Mouse (Mus musculus) lung, postnatal 25 days (tissue): Measurements from ENCODE around the gene Abce1.
A peak's percentile ranks its signal among the peaks of the same experiment; 100 is the strongest.
"Not testable (repeated sequence)": the region's sequence is repeated elsewhere in the genome, so short reads cannot be mapped to it uniquely, and the experiment has no call there.

Source experiments
- DNase-seq: peaks from one replicate; pipeline ENCODE4 v3.0.0; 2022; ENCODE audit warnings: low spot score

The Abce1 gene

GRCm38 (mm10) chr8:79711064-79711961, at the start of gene Abce1, which contains the start of gene Anapc10:
Gene Abce1 (minus strand): TSS chr8:79711740.
Gene Anapc10 (plus strand): TSS chr8:79711820.
- DNase-seq = peak; percentile 98

DNA sequence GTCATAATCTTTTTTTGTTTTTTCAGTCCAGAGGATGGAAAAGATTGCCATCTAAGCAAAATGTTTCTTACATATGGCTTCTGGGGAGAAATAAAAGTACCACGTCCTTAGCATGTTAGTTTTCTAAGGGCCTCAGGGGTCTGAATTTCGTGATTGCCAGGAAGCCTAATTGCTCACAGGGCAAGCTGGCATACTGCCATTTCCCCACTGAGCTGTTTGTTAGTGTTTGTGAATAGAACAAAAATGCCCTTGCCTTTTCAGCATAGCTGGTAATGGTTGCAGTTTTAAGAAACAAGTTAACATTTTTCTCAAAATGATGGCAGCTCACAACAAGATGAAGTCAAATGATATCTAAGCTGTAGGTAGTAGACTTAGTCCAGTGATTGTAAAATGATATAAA, 38.8 kb upstream of the Abce1 start:
- DNase-seq = no peak

GRCm38 (mm10) chr8:79748591-79748990, 37.1 kb upstream of the Abce1 start:
- DNase-seq = no peak

- no peak for DNase-seq
Observed at GRCm38 (mm10) chr8:79748171-79748570, 36.6 kb upstream of the Abce1 start.

- DNase-seq = peak; percentile 65
Observed at GRCm38 (mm10) chr8:79734304-79734703, 22.8 kb upstream of the Abce1 start.

- no peak for DNase-seq
Observed at GRCm38 (mm10) chr8:79727900-79728299, 16.4 kb upstream of the Abce1 start.

DNA sequence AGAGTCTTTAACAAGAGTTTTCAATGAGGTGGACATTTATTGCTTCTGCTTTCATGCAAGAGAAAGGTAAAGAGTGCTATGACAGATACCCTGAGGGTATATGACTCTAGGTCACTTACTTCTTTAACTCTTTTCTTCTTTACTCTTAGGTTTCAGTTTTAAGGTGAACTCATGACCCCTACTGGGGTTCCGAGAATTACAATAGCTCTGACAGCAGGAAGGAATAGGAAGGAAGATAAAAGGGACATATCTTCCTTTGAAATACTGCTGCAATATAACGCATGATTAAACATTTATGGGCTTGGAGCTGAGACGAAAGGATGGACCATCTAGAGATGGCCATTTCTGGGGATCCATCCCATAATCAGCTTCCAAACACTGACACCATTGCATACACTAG, 13.0 kb upstream of the Abce1 start:
- no peak for DNase-seq

GRCm38 (mm10) chr8:79723308-79723707, 11.8 kb upstream of the Abce1 start:
- DNase-seq = no peak

DNA sequence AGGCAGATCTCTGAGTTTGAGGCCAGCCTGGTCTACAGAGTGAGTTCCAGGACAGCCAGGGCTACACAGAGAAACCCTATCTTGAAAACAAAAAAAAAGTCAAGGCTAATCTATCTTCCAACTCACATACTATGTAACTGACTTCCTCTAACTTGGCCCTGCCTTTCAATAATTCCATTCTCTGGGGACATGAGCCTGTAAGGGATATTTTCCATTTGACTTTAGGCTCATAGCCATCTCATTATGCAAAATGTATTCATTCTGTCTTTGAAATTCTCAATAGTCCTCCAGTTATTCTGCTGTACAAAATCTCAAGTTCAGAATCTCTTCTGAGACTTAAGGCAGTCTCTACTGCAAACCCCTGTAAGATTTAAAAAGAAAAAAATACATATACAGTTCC, 10.0 kb upstream of the Abce1 start:
- no peak for DNase-seq

DNA sequence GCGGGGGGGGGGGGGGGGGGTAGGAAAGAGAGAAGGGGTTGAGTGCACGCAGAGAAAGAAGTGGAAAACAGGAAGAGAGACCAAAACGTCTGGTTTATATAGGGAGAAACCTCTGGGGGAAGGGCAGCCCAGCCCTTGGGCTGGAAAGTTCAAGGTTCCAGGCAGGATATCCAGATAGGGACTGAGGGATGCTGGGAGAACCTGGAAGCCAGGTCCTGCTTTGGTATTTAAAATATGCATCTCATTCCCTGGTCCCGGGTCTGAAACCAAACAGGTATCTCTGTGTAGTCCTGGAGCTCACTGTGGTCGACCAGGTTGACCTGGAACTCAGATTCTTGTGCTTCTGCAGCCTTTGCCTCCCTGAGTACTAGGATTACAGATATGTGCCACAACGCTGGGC, 1.1 kb upstream of the Abce1 start:
- no peak for DNase-seq

GRCm38 (mm10) chr8:79706687-79707086, 4.9 kb downstream of the Abce1 start:
- no peak for DNase-seq

- DNase-seq = no peak
Observed at GRCm38 (mm10) chr8:79692531-79692930, 19.0 kb downstream of the Abce1 start.

DNA sequence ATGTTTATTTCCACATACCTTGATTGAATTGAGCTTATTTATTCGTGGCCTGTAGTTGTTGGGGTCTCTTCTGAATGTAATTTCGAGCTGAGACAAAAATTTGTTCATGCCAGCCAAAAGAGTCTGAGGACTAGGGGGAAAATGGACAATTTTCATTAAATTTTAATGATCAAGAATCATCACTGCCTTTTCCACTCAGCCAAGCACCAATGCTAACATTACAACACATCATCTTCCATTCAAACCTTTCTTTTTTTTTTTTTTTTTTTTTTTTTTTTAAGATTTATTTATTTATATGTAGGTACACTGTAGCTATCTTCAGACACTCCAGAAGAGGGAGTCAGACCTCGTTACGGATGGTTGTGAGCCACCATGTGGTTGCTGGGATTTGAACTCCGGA, 25.6 kb downstream of the Abce1 start:
- not testable (repeated sequence) for DNase-seq

DNA sequence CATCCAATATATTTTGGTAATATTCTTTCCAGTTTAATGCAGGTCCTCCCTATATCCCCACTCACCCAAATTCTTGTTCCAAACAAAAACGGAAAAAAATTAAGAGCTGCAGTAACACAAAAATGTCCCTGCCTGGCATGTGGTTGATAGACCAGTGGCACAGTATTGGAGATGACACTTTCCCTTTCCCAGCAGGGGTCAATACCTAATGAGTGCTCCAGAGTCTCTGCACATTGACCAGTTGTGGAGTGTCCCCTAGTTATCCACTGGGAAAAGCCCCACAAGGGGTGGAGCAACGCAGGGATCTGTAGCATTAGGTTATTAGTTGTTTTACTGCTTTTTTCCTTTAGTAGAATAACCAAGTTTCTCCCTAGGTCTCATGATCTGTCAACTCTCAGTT, 30.6 kb downstream of the Abce1 start:
- DNase-seq = no peak

GRCm38 (mm10) chr8:79680555-79680954, 31.0 kb downstream of the Abce1 start:
- DNase-seq = no peak

GRCm38 (mm10) chr8:79680083-79680482, 31.5 kb downstream of the Abce1 start:
- not testable (repeated sequence) for DNase-seq

GRCm38 (mm10) chr8:79679005-79679404, 32.5 kb downstream of the Abce1 start:
- DNase-seq = no peak

GRCm38 (mm10) chr8:79676461-79676860, 35.1 kb downstream of the Abce1 start:
- DNase-seq = no peak

DNA sequence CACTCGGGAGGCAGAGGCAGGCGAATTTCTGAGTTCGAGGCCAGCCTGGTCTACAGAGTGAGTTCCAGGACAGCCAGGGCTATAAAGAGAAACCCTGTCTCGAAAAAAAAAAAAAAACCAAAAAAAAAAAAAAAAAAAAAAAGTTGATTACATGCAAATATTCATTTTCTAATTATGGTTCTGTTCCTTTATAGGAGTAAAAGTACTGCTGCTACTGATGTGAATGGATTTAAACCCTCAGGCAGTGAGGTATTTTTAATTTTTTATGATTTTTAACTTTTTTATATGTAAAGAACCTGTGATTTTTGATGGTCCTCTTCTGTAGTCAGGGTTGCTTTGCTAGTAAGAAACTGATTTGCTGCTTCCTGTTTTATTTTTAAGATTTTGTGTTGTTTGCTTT, 52.8 kb downstream of the Abce1 start:
- DNase-seq = not testable (repeated sequence)

GRCm38 (mm10) chr8:79653736-79654135, 57.8 kb downstream of the Abce1 start:
- DNase-seq = no peak

DNA sequence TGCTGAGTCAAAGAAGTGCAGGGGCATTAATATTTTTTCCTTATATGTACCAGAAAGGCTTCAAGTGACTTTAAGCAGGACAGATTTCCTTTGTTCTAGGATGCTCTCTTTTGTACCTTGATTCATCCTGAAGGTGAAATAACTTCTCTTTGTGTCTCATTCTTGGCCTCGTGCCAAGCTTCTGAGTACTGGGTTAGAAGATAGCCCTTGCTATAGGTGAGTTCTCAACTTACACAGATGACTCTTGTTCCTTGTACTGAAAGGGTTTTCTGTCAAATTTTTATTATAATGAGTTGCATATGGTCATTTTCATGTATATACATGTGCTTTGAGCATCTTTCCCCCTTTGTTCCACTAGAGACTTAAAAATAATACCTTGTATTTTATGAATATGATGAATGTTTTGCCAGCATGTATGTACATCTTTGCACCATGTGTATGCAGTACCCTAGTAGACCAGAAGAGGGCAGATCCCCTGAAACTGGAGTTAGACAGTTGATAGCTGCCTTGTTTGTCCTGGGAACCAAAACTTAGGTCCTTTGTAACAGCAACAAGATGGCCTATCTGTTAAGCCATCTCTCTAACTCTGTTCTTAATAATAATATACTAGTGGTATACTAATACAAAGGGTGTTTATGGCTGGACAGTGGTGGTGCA, 61.3 kb downstream of the Abce1 start:
- peak; percentile 12 for DNase-seq

GRCm38 (mm10) chr8:79649569-79649968, 62.0 kb downstream of the Abce1 start:
- peak; percentile 13 for DNase-seq

DNA sequence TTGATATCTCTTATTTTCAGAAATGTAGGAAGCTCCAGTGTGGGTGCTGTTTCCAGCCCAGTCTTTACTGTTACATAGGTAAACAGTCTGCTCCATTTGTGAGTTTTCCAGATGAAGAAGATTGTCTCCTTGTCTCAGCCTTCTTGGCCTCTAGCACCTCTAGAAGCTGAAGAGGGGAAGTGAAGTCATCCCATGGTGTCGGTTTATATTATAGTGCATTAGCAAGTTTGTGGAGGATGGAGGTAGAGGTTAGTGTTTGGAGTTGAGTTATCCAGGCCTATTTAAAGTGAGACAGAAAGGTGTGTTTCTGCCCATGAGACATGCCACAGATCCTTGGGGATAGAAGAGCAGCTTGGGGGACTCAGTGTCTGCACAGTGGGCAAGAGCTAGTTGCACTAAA, 70.4 kb downstream of the Abce1 start:
- no peak for DNase-seq
